Mouse (Mus musculus): ENCODE data around the gene Specc1l.

Specc1l gene

DNA sequence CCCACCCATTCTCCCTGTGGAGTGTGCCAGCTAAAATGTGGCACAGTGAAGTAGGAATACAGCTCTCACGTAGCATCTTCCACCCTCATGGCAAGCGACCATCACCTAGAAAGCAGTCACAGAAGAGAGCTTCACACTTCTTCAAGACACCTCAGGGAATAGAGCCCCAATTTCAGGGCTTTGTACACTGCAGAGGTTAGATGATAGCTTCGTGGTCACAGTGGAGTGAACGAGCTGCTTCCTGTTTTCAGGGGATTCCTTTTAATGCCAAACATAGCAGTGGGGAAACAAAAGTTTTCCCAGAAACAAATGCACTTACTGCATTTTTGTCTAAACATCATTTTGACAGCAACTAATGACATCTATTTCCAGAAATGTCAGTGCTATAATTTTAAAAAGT, 77.5 kb downstream of the Specc1l start:
- TF ChIP-seq GATA4 (IDR thresholded peaks at IDR 0.05; ENCODE audit: insufficient replicate concordance, low read length): no peak

DNA sequence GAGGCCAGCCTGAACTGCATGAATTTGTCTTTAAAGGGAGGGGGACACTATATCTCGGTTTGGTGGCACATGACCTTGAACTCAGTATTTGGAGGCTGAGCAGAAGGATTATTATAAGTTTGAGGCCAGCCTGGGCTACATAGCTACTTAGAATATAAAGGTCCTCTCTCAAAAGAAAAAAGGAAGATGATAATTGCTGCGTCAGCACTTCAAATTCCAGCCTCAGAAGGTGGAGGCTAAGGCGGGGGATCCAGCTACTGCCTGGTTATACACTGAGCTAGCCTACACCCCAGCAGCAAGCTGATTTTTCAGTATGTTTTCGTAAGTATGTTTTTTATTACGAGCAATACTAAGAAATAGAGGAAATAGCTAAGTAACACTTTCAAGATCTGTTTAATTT, 78.8 kb downstream of the Specc1l start:
- no peak for TF ChIP-seq GATA4 (IDR thresholded peaks at IDR 0.05; ENCODE audit: insufficient replicate concordance, low read length)

DNA sequence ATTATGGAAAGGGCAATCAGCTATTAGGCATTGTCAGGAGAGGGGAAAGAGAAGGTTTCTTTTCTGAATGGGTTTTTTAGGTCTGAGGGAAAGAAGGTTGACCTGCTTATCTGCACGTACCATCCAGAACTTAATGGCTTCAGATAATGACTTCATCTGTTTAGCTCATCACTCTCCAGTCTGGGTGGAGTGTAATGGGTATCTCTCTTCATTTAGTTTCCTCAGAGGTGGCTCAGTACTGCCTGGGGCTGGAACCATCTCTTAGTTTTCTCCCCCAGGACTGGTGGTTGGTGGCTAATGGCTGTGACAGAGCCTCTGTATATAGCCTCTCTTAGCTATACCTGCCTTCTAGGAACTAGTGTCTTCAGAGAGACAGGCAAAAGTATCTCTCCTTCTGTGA, 79.5 kb downstream of the Specc1l start:
- no peak for TF ChIP-seq GATA4 (IDR thresholded peaks at IDR 0.05; ENCODE audit: insufficient replicate concordance, low read length)

DNA sequence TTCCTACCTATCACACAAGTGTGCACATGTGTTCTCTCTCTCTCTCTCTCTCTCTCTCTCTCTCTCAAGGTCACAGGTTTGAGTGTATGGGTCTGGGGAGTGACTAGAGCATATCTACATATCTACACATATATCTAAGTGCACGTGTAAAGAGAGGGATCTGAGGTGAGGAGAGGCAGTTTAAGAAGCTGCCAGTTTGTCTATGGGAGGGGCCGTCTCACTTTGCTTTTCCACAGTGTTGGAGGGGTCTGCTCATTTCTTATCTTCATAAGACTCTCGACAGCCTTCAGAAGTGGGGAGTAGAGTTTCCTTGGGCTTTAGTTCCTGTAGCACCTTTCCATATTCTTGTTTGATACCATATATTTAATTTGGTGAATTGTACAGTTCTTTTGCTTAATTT, 81.4 kb downstream of the Specc1l start:
- no peak for TF ChIP-seq GATA4 (IDR thresholded peaks at IDR 0.05; ENCODE audit: insufficient replicate concordance, low read length)

DNA sequence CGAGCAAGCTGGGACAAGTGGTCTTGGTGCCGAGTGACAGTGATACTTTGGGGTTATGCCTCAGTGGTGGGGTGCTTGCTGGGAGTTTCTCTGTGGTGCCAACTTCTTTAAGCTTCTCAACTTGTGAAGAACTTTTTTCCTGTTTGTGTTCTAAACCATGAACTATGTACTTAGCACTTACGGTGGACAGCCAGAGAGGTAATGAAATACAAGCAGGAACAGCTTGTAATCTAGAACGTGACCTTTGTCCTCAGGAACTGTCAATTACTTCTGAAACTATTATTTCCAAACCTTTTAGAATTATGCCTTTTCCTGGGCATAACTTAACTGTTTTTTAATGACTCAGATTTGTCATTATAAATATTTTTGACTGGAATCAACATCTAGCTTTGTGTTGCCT, 82.5 kb downstream of the Specc1l start:
- no peak for TF ChIP-seq GATA4 (IDR thresholded peaks at IDR 0.05; ENCODE audit: insufficient replicate concordance, low read length)

DNA sequence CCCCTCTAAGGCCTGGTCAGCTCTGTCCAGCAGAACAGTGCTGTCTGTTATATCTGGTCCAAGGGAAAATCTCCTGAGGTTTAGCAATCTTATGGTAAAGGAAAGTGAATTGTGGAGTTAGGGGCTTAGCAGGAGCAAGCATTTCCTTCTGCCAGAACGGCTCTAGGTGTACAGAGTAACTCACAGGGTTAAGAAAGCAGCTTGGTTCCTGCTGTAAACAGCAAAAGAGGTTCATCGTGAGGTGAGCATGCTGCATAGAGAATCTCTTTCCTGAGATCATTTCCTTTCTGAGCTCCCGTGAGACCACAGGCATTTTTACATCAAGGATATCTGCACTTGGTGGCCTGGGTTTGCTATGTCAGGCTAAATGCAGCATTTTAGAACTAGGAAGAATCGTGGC, 83.1 kb downstream of the Specc1l start:
- no peak for TF ChIP-seq GATA4 (IDR thresholded peaks at IDR 0.05; ENCODE audit: insufficient replicate concordance, low read length)

DNA sequence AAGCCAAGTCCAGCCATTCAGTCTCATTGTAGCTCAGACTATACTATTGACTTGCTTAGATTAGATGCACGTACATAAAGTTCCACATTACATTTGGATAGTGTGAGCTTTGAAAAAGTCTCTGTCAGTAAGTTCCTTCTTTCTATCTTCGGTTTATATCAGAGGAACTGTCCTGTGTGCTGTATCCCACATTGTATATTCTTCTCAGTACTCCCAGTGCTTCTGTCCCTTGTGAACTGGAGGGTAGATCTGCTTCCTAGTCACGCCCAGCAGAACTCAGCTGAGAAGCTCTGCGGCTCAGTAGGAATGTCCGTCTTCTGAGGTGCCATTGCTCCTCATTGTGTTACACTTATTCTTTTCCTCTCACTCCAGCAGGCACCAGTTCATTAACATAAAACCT, 86.7 kb downstream of the Specc1l start:
- no peak for TF ChIP-seq GATA4 (IDR thresholded peaks at IDR 0.05; ENCODE audit: insufficient replicate concordance, low read length)

DNA sequence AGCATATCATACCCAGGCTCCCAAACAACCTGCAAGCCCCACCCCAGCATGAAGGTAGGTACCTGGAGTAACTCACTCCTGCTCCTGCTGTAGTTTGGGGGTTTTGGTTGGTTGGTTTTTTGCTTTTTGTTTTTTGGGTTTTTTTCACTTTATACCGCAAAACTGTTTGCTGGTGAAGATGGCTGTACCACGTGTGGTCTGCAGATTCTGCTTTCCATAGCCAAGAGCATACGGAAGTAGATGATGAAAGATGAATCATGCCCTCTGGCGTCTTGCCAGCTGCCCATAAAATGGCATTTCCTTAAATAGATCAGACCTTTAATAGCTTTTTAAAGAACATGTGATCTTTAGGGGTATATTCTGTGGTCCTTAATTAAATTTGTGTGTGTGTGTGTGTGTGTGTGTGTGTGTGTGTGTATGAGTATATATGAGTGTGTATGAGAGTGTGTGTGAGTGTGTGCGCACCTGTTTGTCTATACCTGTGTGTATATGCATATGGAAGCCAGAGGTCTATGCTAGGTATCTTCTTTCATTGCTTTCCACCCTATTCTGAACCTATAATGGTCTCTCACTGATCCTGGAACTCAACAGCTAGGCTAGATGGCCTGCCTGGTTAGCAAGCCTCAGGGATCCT, 88.0 kb downstream of the Specc1l start:
- no peak for TF ChIP-seq GATA4 (IDR thresholded peaks at IDR 0.05; ENCODE audit: insufficient replicate concordance, low read length)

DNA sequence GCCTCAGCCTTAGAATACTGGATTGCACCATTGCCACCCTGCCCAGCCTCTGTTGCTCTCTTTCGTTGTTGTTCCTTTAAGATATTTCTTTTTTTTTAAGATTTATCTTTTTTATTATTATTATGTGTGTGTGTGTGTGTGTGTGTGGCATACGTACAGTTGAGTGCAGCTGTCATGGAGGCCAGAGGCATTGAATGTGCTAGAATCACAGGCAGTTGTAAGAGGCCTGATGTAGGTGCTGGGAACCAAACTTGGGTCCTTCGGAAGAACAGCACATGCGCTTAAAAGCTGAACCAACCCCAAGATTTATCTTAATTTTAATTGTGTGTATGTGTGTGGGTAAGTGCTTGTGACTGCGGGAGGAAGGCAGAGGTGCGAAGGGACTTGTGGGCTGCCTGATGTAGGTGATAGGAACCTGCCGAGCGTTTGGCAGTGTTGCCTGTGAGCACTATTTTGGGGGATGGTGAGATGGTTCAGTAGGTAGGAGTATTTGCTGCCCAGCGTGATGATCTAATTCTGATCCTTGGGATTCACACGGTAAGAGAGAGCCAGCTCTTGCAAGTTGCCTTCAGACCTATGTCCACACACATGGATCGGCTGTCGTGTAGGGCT, 89.4 kb downstream of the Specc1l start:
- TF ChIP-seq GATA4 (IDR thresholded peaks at IDR 0.05; ENCODE audit: insufficient replicate concordance, low read length): no peak

DNA sequence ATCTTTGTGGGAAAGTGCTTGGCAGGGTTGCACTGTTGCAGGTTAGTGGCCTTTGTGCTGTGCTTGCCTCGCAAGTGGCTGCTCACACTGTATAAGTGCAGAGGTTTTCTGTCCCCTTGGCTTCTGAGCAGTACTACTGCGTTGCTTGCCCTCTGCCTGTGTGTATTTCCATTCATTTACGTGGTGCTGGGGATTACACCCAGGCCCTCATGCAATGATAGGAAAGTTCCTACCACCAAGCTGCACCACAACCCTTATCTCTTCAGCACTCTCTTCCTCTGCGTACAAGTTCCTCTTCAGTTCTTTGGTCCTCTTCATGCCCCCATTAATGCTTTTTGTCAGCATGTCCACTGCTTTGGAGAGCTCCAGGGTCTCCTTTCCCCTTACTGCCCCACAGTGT, 90.1 kb downstream of the Specc1l start:
- no peak for TF ChIP-seq GATA4 (IDR thresholded peaks at IDR 0.05; ENCODE audit: insufficient replicate concordance, low read length)

DNA sequence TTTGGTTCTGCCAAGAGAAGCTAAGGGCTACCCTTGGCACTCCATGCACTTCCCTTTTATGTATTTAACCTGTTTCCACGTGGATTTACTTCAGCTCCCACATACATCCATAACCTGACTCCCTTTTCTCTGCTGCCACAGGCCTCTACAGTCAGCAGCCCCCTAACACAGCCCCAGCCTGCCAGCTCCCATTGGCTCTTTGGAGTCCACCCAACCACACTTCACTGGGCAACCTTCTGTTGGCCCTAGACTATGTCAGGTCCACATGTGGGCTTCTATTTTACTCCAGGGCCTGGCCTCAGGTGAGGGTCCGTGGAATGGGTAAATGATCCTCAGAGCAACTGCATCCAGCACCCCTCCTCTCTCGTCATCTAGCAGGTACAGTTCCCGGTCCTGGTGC, 90.7 kb downstream of the Specc1l start:
- TF ChIP-seq GATA4 (IDR thresholded peaks at IDR 0.05; ENCODE audit: insufficient replicate concordance, low read length): no peak

DNA sequence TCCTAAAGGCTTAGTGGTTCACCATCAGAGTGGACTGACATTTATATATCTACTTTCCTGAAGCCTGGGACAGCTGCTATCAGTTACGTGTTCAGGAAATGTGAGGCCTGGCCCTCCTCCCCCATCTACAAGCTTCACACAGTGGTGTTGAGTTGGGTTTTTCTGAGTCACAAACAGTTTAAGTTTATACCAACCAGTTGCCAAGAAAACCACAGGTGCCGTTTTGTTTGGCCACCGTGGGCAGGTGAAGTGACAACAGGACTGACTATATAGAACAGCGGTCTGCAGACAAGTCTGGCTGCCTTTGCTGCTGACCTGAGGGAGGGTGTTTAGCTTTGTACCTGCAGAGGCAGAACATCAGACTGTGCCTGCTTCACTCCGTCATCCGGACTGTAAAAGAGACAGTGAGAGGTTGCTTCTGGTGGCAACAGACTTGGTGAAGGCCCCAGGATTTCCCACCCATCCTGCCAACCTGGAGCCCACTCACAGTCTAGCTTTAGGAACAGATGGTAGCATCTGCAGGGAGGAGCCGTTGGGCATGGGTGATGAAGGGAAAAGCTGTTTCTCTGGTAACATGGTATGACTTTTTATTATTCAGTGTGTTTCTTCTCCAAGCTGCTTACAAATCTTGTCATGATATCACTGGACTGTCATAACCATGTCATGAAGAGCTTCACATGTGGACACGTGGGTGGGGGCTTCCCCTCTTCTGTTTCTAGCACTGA, 91.6 kb downstream of the Specc1l start:
- no peak for TF ChIP-seq GATA4 (IDR thresholded peaks at IDR 0.05; ENCODE audit: insufficient replicate concordance, low read length)

DNA sequence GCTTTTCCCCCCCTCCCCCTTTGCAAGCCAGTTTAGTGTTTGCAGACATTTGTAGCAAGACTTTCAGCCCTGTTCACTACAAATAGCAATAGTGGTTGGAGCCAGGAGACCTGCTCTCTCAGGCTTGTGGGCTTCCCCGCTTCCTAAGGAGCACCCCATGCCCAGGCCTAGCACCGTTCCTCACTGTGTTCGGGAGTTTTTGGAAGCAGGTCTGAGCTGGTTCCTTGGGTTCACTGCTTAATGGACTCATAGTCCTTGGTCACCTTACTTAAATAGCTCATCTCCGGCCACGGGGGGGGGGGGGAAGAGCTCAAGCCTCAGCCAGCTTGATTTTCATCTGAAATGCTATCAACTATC, 92.2 kb downstream of the Specc1l start:
- no peak for TF ChIP-seq GATA4 (IDR thresholded peaks at IDR 0.05; ENCODE audit: insufficient replicate concordance, low read length)

DNA sequence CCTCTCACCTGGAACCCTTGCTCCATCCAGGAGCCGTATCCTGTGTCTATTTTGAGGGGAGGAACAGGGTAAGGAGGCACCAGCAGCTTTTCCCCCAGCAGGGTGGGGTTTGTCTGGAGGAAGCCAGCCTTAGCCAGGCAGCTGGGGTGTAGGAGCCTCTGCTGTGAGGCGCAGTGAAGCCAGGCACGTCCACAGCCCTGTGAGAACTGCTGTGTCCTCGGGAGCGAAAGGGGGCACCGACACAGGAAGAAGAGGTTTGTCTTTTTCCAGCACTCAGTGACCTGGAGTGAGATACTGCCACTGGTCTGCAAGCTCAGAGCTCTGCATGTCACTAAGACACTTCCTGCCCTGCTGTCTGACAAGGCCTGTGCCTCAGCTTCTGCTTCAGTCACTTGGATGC, 92.5 kb downstream of the Specc1l start:
- TF ChIP-seq GATA4 (IDR thresholded peaks at IDR 0.05; ENCODE audit: insufficient replicate concordance, low read length): peak; percentile 77; the same call in 1 of the 2 replicates

DNA sequence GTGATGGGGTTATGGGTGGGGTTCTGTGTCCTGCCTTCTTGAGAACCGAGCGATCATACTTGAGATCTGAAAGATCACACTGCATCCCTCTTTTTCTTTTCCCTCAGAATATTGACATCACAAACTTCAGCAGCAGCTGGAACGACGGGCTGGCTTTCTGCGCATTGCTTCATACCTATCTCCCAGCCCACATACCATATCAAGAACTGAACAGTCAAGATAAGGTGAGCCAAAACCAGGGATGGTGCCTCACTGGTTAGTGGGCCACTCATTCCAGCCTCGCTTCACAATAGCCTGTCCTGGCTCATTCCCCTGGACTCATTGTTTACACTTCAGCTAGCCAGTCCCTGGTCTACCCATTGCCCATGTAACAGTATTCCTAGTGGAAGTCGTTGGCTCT, 95.3 kb downstream of the Specc1l start:
- no peak for TF ChIP-seq GATA4 (IDR thresholded peaks at IDR 0.05; ENCODE audit: insufficient replicate concordance, low read length)

DNA sequence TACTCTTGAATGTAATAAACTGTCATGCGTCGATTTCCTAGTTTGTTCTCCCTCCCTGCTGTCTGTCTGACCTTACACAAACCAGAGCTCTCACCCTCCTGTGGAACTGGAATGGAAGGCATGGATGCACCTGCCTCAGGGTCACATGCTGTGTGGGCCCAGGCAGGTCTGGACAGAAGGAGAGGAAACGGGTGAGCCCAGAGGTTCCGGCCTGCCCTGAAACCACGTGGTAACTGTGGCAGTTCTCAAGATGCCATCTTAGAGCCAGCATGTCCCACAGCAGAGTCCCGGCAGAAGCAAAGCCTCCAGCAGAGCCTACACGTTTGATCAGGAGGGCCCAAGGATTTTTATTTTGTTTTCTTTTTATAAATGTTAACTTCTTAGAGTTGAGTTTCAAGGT, 100.5 kb downstream of the Specc1l start:
- TF ChIP-seq GATA4 (IDR thresholded peaks at IDR 0.05; ENCODE audit: insufficient replicate concordance, low read length): no peak

Measured in liver, adult (tissue).